Mouse (Mus musculus) megakaryocyte, embryonic 14.5 days (primary cell): ENCODE measurements at regions not wholly inside any gene's neighbourhood (a gene's known extent, or its start where the extent isn't known, plus 50 kb on each side); places are given as distances from the start of the nearest gene placed in this dataset.

ENCODE experiments used
- H3K27me3 ChIP-seq: replicated peaks from 2 replicates; pipeline ENCODE3; 2012; ENCODE audit warnings: inconsistent platforms
- H3K36me3 ChIP-seq: replicated peaks from 2 replicates; pipeline ENCODE3; 2012; ENCODE audit warnings: low read length, inconsistent platforms, mixed read lengths
- H3K4me1 ChIP-seq: 2 replicates; pipeline ENCODE4 v1.6.1; 2012; ENCODE audit warnings: inconsistent platforms
- H3K4me3 ChIP-seq: replicated peaks from 2 replicates; pipeline ENCODE3; 2012; ENCODE audit warnings: moderate library complexity, mild to moderate bottlenecking, inconsistent platforms
- H3K9me3 ChIP-seq: 2 replicates; pipeline ENCODE4 v1.6.1; 2012; ENCODE audit warnings: inconsistent platforms
- FLI1 ChIP-seq: IDR thresholded peaks from 2 replicates; pipeline ENCODE4 v1.6.1; 2012; ENCODE audit warnings: low read length, inconsistent platforms, mixed read lengths
- GATA1 ChIP-seq: IDR thresholded peaks from 3 replicates; pipeline ENCODE4 v1.6.1; 2012; ENCODE audit warnings: mixed read lengths, low read length, inconsistent platforms, borderline replicate concordance

GRCm38 (mm10) chr14:79856245-79856644 is 85.1 kb upstream of the Pcdh8 start:
- TF ChIP-seq FLI1 (no peak), GATA1 (no peak)
- no peaks in the 10 kb centered on the region for H3K27me3 ChIP-seq
- peaks cover 7% of the 10 kb centered on the region for H3K9me3 ChIP-seq
- no peak overlapping the region for H3K4me3 ChIP-seq
- H3K36me3 ChIP-seq, result no peaks in the 10 kb centered on the region
- H3K4me1 ChIP-seq, result no peaks in the 10 kb centered on the region

DNA sequence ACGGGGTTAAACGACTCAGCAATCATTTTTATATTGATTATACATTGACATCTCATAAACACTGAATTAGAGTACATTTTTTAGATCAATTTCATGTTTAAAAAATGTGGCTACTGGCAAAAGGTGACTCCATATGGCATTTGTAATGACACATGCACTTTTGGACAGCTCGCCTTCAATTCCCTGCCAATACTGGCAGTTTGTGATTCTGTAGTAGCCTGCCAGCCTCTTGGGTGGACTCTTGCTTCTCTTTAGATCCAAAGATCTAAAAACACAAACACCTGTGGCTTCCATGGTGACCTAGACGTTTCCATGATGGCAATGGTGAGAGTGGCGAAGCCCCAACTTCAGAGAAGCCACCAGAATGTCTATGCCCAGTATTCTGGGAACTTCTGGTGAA is 83.1 kb upstream of the Pcdh8 start:
- Histone ChIP-seq H3K4me3 (no peak overlapping the region), H3K27me3 (no peaks in the 10 kb centered on the region), H3K9me3 (peaks cover 11% of the 10 kb centered on the region), H3K4me1 (no peaks in the 10 kb centered on the region), H3K36me3 (no peaks in the 10 kb centered on the region)
- TF ChIP-seq GATA1 (no peak), FLI1 (no peak)

DNA sequence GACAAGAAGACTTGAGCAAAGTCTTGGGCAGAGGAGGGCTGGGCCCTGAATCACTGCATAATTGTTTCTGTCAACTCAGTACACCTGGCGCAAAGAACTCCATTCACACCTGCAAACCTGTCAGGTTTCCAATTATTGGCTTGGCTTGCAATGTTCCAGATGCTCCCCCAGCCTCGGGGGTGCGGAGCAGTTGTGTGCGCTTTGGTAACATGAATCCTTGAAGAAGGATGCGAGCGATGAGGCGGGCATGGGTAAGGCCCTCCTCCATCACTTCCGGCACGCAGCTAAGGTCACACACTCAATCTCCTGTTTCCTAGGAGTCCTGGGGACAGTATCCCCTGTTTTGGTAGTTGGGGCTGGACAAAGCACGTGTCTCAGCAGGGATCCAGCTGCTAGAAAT is 81.6 kb upstream of the Pcdh8 start:
- Histone ChIP-seq H3K4me3 (no peak overlapping the region), H3K9me3 (peaks cover 11% of the 10 kb centered on the region), H3K27me3 (no peaks in the 10 kb centered on the region), H3K4me1 (no peaks in the 10 kb centered on the region), H3K36me3 (no peaks in the 10 kb centered on the region)
- TF ChIP-seq FLI1, result no peak
- no peak for TF ChIP-seq GATA1

DNA sequence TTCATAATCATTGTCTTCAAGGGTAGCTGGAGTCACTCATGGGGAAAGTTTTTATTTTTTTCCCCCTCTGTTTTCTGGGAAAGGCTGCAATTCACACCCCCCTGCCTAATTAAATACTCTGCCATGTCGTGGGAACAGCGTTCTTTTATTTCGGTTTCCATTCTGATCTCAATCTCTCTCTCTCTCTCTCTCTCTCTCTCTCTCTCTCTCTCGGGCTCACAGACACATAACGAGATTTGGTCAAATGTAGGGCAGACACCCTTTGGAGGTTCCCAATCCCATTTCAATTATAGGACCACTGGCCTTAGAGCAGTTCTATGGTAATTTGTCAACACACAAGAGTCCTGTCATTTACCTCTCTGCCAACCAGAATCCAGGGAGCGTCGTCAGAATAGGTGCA is 80.7 kb upstream of the Pcdh8 start:
- no peak for TF ChIP-seq GATA1
- TF ChIP-seq FLI1, result no peak
- peaks cover 11% of the 10 kb centered on the region for H3K9me3 ChIP-seq

DNA sequence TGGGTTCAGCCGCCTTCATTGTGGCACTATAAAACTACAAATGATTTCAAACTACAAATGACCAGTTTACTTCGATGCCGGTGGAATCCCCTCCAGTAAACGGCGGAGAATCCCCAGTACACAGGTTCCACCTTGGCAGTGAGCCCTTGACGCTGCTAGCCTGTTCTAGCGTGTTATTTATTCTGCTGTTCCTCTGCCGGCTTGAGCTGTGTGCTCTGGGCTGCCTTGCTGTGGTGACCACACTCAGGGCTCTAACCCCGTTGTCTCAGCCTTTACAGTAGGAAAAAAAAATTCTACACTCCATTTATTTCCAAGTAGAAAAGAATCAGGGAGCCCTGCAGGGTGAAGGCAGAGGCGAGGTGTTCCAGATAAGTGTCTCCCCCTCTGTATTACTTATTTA is 80.1 kb upstream of the Pcdh8 start:
- Histone ChIP-seq H3K4me3 (no peak overlapping the region), H3K9me3 (peaks cover 14% of the 10 kb centered on the region), H3K4me1 (no peaks in the 10 kb centered on the region), H3K27me3 (no peaks in the 10 kb centered on the region), H3K36me3 (no peaks in the 10 kb centered on the region)
- TF ChIP-seq FLI1 (no peak), GATA1 (no peak)

More for the DNA sequence above, 80.7 kb upstream of the Pcdh8 start:
- Histone ChIP-seq H3K4me1 (no peaks in the 10 kb centered on the region), H3K4me3 (no peak overlapping the region), H3K36me3 (no peaks in the 10 kb centered on the region), H3K27me3 (no peaks in the 10 kb centered on the region)

GRCm38 (mm10) chr14:79849617-79850435 is 78.7 kb upstream of the Pcdh8 start:
- no peaks in the 10 kb centered on the region for H3K4me1 ChIP-seq
- TF ChIP-seq FLI1 (no peak), GATA1 (no peak)
- no peak overlapping the region for H3K4me3 ChIP-seq
- H3K36me3 ChIP-seq, result no peaks in the 10 kb centered on the region
- no peaks in the 10 kb centered on the region for H3K27me3 ChIP-seq
- H3K9me3 ChIP-seq, result peaks cover 17% of the 10 kb centered on the region

DNA sequence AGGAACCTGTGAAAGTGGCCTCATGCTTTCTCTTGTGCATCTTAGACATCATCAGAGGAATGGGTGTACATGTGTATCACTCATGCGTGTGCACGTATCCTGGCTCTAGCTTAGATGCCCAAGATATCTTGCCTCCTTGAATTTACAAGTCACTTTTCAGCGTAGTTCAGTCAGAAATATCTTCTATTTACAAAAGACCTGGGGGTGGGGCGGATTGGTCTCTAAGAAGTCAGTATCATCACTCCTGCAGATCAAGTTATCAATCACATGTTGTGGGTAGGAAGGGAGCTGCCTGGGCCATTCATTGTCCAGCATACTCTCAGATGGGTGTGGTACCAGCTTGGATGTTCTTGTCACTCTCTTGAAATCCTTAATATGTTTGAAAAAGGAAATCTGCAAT is 77.0 kb upstream of the Pcdh8 start:
- H3K36me3 ChIP-seq, result no peaks in the 10 kb centered on the region
- no peak for TF ChIP-seq GATA1
- TF ChIP-seq FLI1, result no peak
- H3K27me3 ChIP-seq, result no peaks in the 10 kb centered on the region
- H3K4me1 ChIP-seq, result no peaks in the 10 kb centered on the region
- H3K9me3 ChIP-seq, result peaks cover 24% of the 10 kb centered on the region
- H3K4me3 ChIP-seq, result no peak overlapping the region

DNA sequence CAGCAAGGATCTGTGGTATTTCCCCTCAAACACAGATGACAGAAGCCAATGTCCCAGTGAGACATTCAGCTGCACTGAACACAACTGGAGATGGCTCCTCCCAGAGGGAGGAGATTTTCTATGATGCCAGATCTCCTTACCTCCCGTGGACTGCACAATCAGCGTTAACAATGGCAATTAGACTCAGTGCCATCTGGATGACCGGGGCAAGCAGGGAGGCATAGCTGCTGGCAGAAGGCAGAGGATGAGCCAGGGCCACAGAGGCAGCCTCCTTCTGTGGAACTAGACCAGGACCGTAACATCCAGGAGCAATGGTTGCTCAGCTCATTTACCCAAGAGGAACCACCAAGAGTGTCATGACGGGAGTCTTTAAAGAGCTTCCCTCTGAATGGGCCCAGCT is 73.2 kb upstream of the Pcdh8 start:
- H3K4me1 ChIP-seq, result no peaks in the 10 kb centered on the region
- peaks cover 17% of the 10 kb centered on the region for H3K9me3 ChIP-seq
- no peaks in the 10 kb centered on the region for H3K36me3 ChIP-seq
- H3K4me3 ChIP-seq, result no peak overlapping the region
- no peaks in the 10 kb centered on the region for H3K27me3 ChIP-seq
- TF ChIP-seq GATA1 (no peak), FLI1 (no peak)

DNA sequence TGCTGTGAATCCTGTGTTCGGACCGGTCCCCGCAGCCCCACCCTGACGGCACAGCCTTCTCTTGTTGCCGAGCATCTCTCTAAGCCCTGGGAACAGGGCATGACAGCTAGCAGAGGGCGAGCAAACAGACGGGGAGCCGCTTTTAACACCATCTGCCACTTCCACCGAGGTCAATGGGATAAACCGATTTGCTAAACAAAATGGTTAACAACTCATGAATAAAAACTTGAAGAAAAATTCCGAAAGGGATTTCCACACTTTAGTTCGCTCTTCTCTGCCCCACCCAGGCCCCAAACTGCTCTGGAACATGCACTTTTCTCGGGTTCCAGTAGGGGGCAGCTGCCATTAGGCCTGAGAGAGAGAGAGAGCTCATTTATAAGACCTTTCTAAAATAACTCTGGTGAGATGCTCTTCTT is 72.0 kb upstream of the Pcdh8 start:
- Histone ChIP-seq H3K4me3 (no peak overlapping the region), H3K9me3 (peaks cover 18% of the 10 kb centered on the region), H3K4me1 (no peaks in the 10 kb centered on the region), H3K36me3 (no peaks in the 10 kb centered on the region), H3K27me3 (no peaks in the 10 kb centered on the region)
- TF ChIP-seq FLI1, result no peak

GRCm38 (mm10) chr14:79842734-79843133 is 71.6 kb upstream of the Pcdh8 start:
- no peak overlapping the region for H3K4me3 ChIP-seq

More at GRCm38 (mm10) chr14:79842734-79843133, 71.6 kb upstream of the Pcdh8 start:
- no peaks in the 10 kb centered on the region for H3K4me1 ChIP-seq
- TF ChIP-seq GATA1 (no peak), FLI1 (no peak)
- H3K9me3 ChIP-seq, result peaks cover 21% of the 10 kb centered on the region
- no peaks in the 10 kb centered on the region for H3K27me3 ChIP-seq
- no peaks in the 10 kb centered on the region for H3K36me3 ChIP-seq
